Comparison of ENCODE assay signal across 21 mouse cellular contexts in the genomic region with DNA sequence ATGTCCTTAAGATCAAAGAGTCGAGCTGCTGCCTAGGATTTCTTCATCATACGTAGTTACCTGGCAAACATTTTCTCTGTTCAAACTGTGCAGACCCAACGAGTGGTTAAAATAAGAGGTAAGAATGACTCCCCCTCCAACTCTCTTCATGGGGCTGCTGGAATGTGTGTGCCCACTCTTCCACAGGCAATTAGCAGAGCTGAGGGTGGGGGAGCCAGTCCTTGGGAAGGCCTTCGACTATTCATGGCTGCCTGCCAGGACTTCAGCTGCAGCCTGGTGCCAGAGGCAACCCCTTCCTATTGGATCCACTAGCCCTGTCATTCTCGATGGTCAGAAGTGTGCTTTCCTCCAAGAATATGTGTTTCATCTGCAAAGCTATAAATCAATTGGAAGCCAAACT. TPM values are rescaled to one million over a fixed set of nuclear protein-coding genes. Genes with fewer than 3 reads are reported as not detected.
DNase-seq lines count a peak whose midpoint lies in the region; ATAC-seq and TF ChIP-seq lines count a peak whose summit lies in the region.
"Had no signal": no experiment of that assay in that cellular context is flagged by ENCODE, and none has a peak within 500 bp of the region (broad histone marks: within the 10 kb centered on the region; RNA-seq: fewer than 3 reads in every experiment).

No protein-coding gene starts in this region.

- peaks cover 73% of the 10 kb centered on the region for H3K27me3 ChIP-seq in forebrain, embryonic 13.5 days
- peaks cover 40% of the 10 kb centered on the region for H3K27me3 ChIP-seq in forebrain, embryonic 15.5 days
- H3K27me3 ChIP-seq in lung, embryonic 14.5 days (ENCODE audit: insufficient read depth, low read length): peaks cover 39% of the 10 kb centered on the region

- H3K4me3 ChIP-seq in forebrain, embryonic 13.5 days: no peak overlapping the region
- no peak overlapping the region for H3K4me3 ChIP-seq in forebrain, embryonic 15.5 days
- no peak overlapping the region for H3K4me3 ChIP-seq in lung, embryonic 14.5 days (ENCODE audit: low read depth, low read length)
- H3K4me3 ChIP-seq: erythroblast, embryonic 14.5 days; heart, embryonic 12.5 days; hindbrain, embryonic 12.5 days; limb, embryonic 13.5 days; liver, embryonic 15.5 days; megakaryocyte, embryonic 14.5 days had no signal

- DNase-seq in lung, embryonic 14.5 days: peak; percentile 78
- no peak for DNase-seq in lung, adult 18-20 months
- DNase-seq in right cerebral cortex, postnatal 10 days (ENCODE audit: low spot score in 2 of 2): peak; percentile 53 to 57
- no peak for DNase-seq in right cerebral cortex, adult 2 months (ENCODE audit: low spot score in 2 of 2)
- no peak for DNase-seq in liver
- DNase-seq: adrenal gland, postnatal 25 days; B cell, adult 2 months; cerebellum, adult 11-12 months; gastrocnemius, postnatal 10 days; heart, adult 11 months; heart, postnatal 14 days; thymus, adult 2 months had no signal

- no peak overlapping the region for H3K4me2 ChIP-seq in forebrain, embryonic 13.5 days
- H3K4me2 ChIP-seq in forebrain, embryonic 15.5 days (replicated peaks): no peak overlapping the region
- no peak overlapping the region for H3K4me2 ChIP-seq in lung, embryonic 14.5 days
- H3K4me2 ChIP-seq: heart, embryonic 12.5 days; hindbrain, embryonic 12.5 days; limb, embryonic 13.5 days; liver, embryonic 15.5 days had no signal

- no peaks in the 10 kb centered on the region for H3K36me3 ChIP-seq in forebrain, embryonic 13.5 days (ENCODE audit: poor library complexity, severe bottlenecking)
- H3K36me3 ChIP-seq in forebrain, embryonic 15.5 days: no peaks in the 10 kb centered on the region
- H3K36me3 ChIP-seq in lung, embryonic 14.5 days (ENCODE audit: insufficient read depth): no peaks in the 10 kb centered on the region
- H3K36me3 ChIP-seq: heart, embryonic 12.5 days; hindbrain, embryonic 12.5 days; limb, embryonic 13.5 days; liver, embryonic 15.5 days had no signal

- 0 out of 2 replicates have a peak, but pooled peaks have one; percentile 44 for ATAC-seq in forebrain, embryonic 13.5 days
- no peak for ATAC-seq in forebrain, embryonic 15.5 days (replicated peaks)
- ATAC-seq in lung, embryonic 14.5 days (ENCODE audit: insufficient read depth): peak; percentile 72; the same call in 1 of the 2 replicates
- ATAC-seq: intestine, postnatal 0 days had no signal

- H3K27ac ChIP-seq in forebrain, embryonic 13.5 days: no peak overlapping the region
- H3K27ac ChIP-seq in forebrain, embryonic 15.5 days (replicated peaks): no peak overlapping the region
- H3K27ac ChIP-seq in lung, embryonic 14.5 days (ENCODE audit: low read depth): no peak overlapping the region
- H3K27ac ChIP-seq: hindbrain, embryonic 12.5 days; limb, embryonic 13.5 days; liver, embryonic 15.5 days had no signal

- H3K9ac ChIP-seq in forebrain, embryonic 13.5 days: no peak overlapping the region
- no peak overlapping the region; the same call in 1 of the 2 replicates for H3K9ac ChIP-seq in forebrain, embryonic 15.5 days (replicated peaks)
- H3K9ac ChIP-seq in lung, embryonic 14.5 days: no peak overlapping the region
- H3K9ac ChIP-seq: heart, embryonic 12.5 days; hindbrain, embryonic 12.5 days; limb, embryonic 13.5 days; liver, embryonic 15.5 days had no signal

- TF ChIP-seq CTCF in lung, embryonic 14.5 days (IDR thresholded peaks at IDR 0.05; ENCODE audit: low read depth): no peak

- H3K9me3 ChIP-seq in forebrain, embryonic 13.5 days (replicated peaks): no peaks in the 10 kb centered on the region
- H3K9me3 ChIP-seq in forebrain, embryonic 15.5 days: no peaks in the 10 kb centered on the region
- H3K9me3 ChIP-seq in lung, embryonic 14.5 days (ENCODE audit: low read depth, low read length): no peaks in the 10 kb centered on the region
- H3K9me3 ChIP-seq: heart, embryonic 12.5 days; hindbrain, embryonic 12.5 days; limb, embryonic 13.5 days; liver, embryonic 15.5 days had no signal

- WGBS in forebrain, embryonic 13.5 days: 44% methylated on average over 5 of the region's 5 CpGs
- 35% methylated on average over 5 of the region's 5 CpGs for WGBS in forebrain, embryonic 15.5 days
- 36% methylated on average over 5 of the region's 5 CpGs for WGBS in lung, embryonic 14.5 days

- H3K4me1 ChIP-seq in forebrain, embryonic 13.5 days: peaks cover 12% of the 10 kb centered on the region
- H3K4me1 ChIP-seq in forebrain, embryonic 15.5 days: peaks cover 43% of the 10 kb centered on the region
- H3K4me1 ChIP-seq in lung, embryonic 14.5 days (ENCODE audit: insufficient read depth): no peaks in the 10 kb centered on the region
- H3K4me1 ChIP-seq: heart, embryonic 12.5 days; liver, embryonic 15.5 days; megakaryocyte, embryonic 14.5 days had no signal

RNA-seq across cellular contexts. Expression of a gene that starts 2.8 kb away (rescaled TPM):
- 0.57 TPM in 2 replicates for polyA plus RNA-seq in forebrain, embryonic 13.5 days (2015; fragmentation: Nextera tagmentation; extraction: Ambion mirVana)
- 1.2 TPM in 2 replicates for polyA plus RNA-seq in forebrain, embryonic 15.5 days (2015; fragmentation: Nextera tagmentation; extraction: Ambion mirVana)
- 2.6 and 3.3 TPM in 2 replicates for polyA plus RNA-seq in lung, embryonic 14.5 days (2014; fragmentation: Nextera tagmentation; extraction: Ambion mirVana)
- polyA plus RNA-seq: erythroblast, embryonic 14.5 days; intestine, postnatal 0 days; liver, embryonic 15.5 days had no signal

Comparison
In these comparisons a context has a peak if more than half of its experiments do, and no peak if none do; other contexts are left out.
1. DNase-seq: peak in lung, embryonic 14.5 days (single experiment) and right cerebral cortex, postnatal 10 days (2 of 2); none in lung, adult 18-20 months (0 of 2), right cerebral cortex, adult 2 months (0 of 2) and liver (single experiment).